Mouse (Mus musculus) embryonic facial prominence, embryonic 13.5 days (tissue): ENCODE measurements around the gene Eif5. TPM values are rescaled to one million over a fixed set of nuclear protein-coding genes. Genes with fewer than 3 reads are reported as not detected.
A peak's percentile ranks its signal among the peaks of the same experiment; 100 is the strongest.

Source experiments
- ATAC-seq: fragments of 200-750 bp; cut with Nextera tagmentation; 2 replicates; pipeline ENCODE4 v1.8.0; 2017; ENCODE audit warnings: low read depth; ENCODE audit not compliant: insufficient number of reproducible peaks, insufficient read depth, low FRiP score, low TSS enrichment
- H3K27ac ChIP-seq: fragments of 300-500 bp; sonication (generic); 2 replicates; pipeline ENCODE4 v1.5.1; 2015; ENCODE audit warnings: moderate library complexity, mild to moderate bottlenecking, inconsistent platforms
- H3K27me3 ChIP-seq: fragments of 300-500 bp; sonication (generic); 2 replicates; pipeline ENCODE4 v1.6.1; 2015; ENCODE audit warnings: mild to moderate bottlenecking, inconsistent platforms
- H3K36me3 ChIP-seq: fragments of 300-500 bp; sonication (generic); 2 replicates; pipeline ENCODE4 v1.6.1; 2015; ENCODE audit warnings: mild to moderate bottlenecking, inconsistent platforms
- H3K4me1 ChIP-seq: fragments of 300-500 bp; sonication (generic); 2 replicates; pipeline ENCODE4 v1.6.1; 2015; ENCODE audit warnings: inconsistent platforms
- H3K4me2 ChIP-seq: fragments of 300-500 bp; sonication (generic); 2 replicates; pipeline ENCODE4 v1.6.1; 2015; ENCODE audit warnings: moderate library complexity, mild to moderate bottlenecking, inconsistent platforms
- H3K4me3 ChIP-seq: fragments of 300-500 bp; sonication (generic); 2 replicates; pipeline ENCODE4 v1.5.1; 2015; ENCODE audit warnings: mild to moderate bottlenecking, inconsistent platforms
- H3K9ac ChIP-seq: fragments of 300-500 bp; sonication (generic); 2 replicates; pipeline ENCODE4 v1.6.1; 2015; ENCODE audit warnings: mild to moderate bottlenecking, inconsistent platforms
- H3K9me3 ChIP-seq: fragments of 300-500 bp; sonication (generic); 2 replicates; pipeline ENCODE4 v1.6.1; 2016; ENCODE audit warnings: inconsistent platforms
- WGBS: fragments of 180-500 bp; shearing (Covaris S2); methylation state at CpG from one replicate; pipeline ENCODE4 v1.1.7; 2015; ENCODE audit warnings: mixed read lengths; 5-methylcytosine and 5-hydroxymethylcytosine counted together
- polyA plus RNA-seq: library from polyadenylated mRNA; unstranded; fragments of >200 nt; fragmentation: Nextera tagmentation; extraction: Ambion mirVana; gene quantifications from 2 replicates; pipeline ENCODE4 v1.2.1, GENCODE M21; 2015

The Eif5 gene
- polyA plus RNA-seq, 1 experiment from 2014 or later, result 586 TPM

DNA sequence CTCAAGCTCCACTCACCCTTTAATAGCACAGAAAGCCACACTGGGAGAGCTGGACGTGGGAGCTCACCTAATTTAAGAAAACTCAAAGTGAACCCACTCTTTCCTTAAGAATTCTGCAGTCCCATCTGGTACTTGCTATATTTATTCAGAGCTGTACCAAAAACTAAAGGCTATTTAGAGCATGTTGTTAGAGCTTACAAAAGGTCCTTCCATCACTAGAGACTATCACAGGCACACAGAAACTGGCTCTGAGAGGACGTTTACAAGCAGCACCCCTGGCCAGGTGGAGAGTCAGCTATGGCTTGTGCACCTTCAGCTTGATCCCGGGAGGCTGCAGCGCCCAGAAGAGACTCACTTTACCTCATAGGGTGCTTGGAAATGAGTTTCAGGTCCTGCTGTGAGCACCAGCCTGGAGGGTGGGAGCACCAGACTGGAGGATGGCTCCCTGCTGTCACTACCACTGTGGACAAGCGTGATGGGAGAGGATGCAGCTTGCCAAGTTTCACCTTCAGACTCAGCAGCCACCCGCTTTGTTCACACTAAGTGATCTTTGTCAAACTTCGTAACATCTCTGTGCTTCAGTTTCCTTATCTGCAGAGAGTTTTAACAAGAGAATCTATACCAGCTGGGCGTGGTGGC, 10.1 kb upstream of the Eif5 start:
- no peak overlapping the region for H3K9ac ChIP-seq
- H3K27me3 ChIP-seq, result no peaks in the 10 kb centered on the region
- no peaks in the 10 kb centered on the region for H3K4me1 ChIP-seq
- no peak overlapping the region for H3K27ac ChIP-seq
- no peaks in the 10 kb centered on the region for H3K36me3 ChIP-seq
- no peak overlapping the region for H3K4me3 ChIP-seq
- ATAC-seq, result no peak
- no peak overlapping the region for H3K4me2 ChIP-seq
- peaks cover 4% of the 10 kb centered on the region for H3K9me3 ChIP-seq
- whole genome bisulfite sequencing, result 58% methylated on average over 8 of the region's 8 CpGs

DNA sequence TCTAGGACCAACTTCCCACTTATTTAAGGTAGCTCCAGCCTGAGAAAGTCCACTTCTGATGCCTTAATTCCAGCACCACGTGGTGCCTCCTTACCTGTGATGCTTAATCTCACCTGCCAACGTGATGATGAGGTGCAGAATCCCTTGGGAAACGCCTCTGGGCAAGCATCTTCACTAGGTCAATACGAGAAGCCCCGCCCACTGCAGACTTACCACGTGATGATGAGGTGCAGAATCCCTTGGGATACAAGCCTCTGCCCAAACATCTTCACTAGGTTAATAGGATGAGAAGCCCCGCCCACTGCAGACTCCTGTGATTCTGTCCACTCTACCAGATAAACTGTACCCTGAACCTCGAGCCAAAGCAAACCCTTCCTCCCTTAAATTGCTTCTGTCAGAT, 8.6 kb upstream of the Eif5 start:
- ATAC-seq, result no peak
- 22% methylated on average over 8 of the region's 8 CpGs for WGBS
- H3K36me3 ChIP-seq, result no peaks in the 10 kb centered on the region
- no peaks in the 10 kb centered on the region for H3K27me3 ChIP-seq
- no peak overlapping the region for H3K9ac ChIP-seq
- no peak overlapping the region for H3K4me2 ChIP-seq
- no peaks in the 10 kb centered on the region for H3K4me1 ChIP-seq
- no peak overlapping the region for H3K4me3 ChIP-seq
- H3K27ac ChIP-seq, result no peak overlapping the region
- no peaks in the 10 kb centered on the region for H3K9me3 ChIP-seq

- Histone ChIP-seq H3K27ac (no peak overlapping the region), H3K4me3 (no peak overlapping the region), H3K27me3 (no peaks in the 10 kb centered on the region), H3K9me3 (no peaks in the 10 kb centered on the region), H3K4me1 (peaks cover 10% of the 10 kb centered on the region), H3K9ac (no peak overlapping the region), H3K36me3 (no peaks in the 10 kb centered on the region), H3K4me2 (no peak overlapping the region)
- 61% methylated on average over 11 of the region's 11 CpGs for WGBS
- ATAC-seq, result no peak
Measured at GRCm38 (mm10) chr12:111533096-111533794, 4.6 kb upstream of the Eif5 start.

DNA sequence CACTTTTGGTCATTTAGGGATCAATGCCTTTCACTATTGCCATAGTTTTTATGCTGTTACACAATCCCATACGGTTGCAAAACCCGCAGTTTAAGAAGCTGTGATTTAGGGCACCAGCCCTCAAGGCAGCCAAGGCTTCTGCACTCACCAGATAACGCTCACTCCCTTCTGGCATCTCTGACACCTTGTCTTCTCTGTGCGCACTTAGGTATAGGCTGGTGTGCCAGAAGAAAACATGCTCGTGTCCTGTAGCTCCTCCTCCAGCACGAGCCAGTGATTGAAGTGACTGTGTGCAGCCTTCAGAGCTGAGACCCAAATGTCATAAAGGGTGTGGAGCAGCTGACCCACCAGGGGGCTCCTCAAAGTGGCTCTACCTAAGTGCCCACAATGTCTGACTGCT, 2.5 kb upstream of the Eif5 start:
- ATAC-seq, result no peak
- Histone ChIP-seq H3K27ac (no peak overlapping the region), H3K4me2 (no peak overlapping the region), H3K4me3 (no peak overlapping the region), H3K9me3 (no peaks in the 10 kb centered on the region), H3K27me3 (no peaks in the 10 kb centered on the region), H3K9ac (0 out of 2 replicates have a peak overlapping the region, but pooled peaks have one; percentile 28), H3K4me1 (peaks cover 22% of the 10 kb centered on the region), H3K36me3 (peaks cover 13% of the 10 kb centered on the region)
- WGBS, result 70% methylated on average over 6 of the region's 6 CpGs

GRCm38 (mm10) chr12:111535762-111536161, 2.1 kb upstream of the Eif5 start:
- no peak overlapping the region for H3K4me2 ChIP-seq
- ATAC-seq, result no peak
- H3K27ac ChIP-seq, result no peak overlapping the region
- peaks cover 27% of the 10 kb centered on the region for H3K4me1 ChIP-seq
- no peaks in the 10 kb centered on the region for H3K27me3 ChIP-seq
- no peak overlapping the region for H3K4me3 ChIP-seq
- H3K36me3 ChIP-seq, result peaks cover 18% of the 10 kb centered on the region
- no peaks in the 10 kb centered on the region for H3K9me3 ChIP-seq
- 88% methylated on average over 5 of the region's 5 CpGs for WGBS
- H3K9ac ChIP-seq, result 0 out of 2 replicates have a peak overlapping the region, but pooled peaks have one; percentile 28

DNA sequence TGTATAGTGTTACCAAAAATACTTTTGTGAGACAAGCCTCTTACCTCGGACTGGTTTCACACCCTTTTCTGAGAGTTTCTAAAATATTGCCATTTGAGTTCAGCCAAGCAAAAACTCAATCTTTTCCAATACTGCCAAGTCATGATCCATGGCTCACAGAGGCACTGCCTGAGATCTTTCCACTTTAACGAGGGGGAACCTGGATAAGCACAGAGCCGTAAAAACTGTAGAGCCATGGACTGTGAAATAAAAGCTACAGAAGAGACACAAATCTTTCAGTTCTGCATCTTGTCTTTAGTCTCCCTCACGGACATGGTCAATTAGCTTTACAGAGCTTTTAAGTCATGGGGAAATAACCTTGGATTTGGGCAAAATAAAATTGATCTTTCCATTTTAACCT, 1.1 kb upstream of the Eif5 start:
- ATAC-seq, result no peak
- Histone ChIP-seq H3K4me1 (peaks cover 30% of the 10 kb centered on the region), H3K9ac (peak overlapping the region; percentile 97), H3K4me2 (peak overlapping the region; percentile 84), H3K9me3 (no peaks in the 10 kb centered on the region), H3K27me3 (no peaks in the 10 kb centered on the region), H3K4me3 (peak overlapping the region; percentile 96), H3K27ac (no peak overlapping the region; the same call in 1 of the 2 replicates), H3K36me3 (peaks cover 27% of the 10 kb centered on the region)
- WGBS, result 50% methylated on average over 4 of the region's 4 CpGs

GRCm38 (mm10) chr12:111537341-111537740, 475 bp upstream of the Eif5 start:
- under 1% methylated on average over 22 of the region's 22 CpGs for WGBS
- Histone ChIP-seq H3K27ac (peak overlapping the region; percentile 92), H3K4me2 (peak overlapping the region; percentile 84), H3K36me3 (peaks cover 32% of the 10 kb centered on the region), H3K9ac (peak overlapping the region; percentile 97), H3K9me3 (no peaks in the 10 kb centered on the region), H3K4me3 (peak overlapping the region; percentile 96), H3K27me3 (no peaks in the 10 kb centered on the region), H3K4me1 (peaks cover 30% of the 10 kb centered on the region)
- ATAC-seq, result peak; percentile 23; the same call in 1 of the 2 replicates

- Histone ChIP-seq H3K4me2 (peak overlapping the region; percentile 84), H3K27me3 (no peaks in the 10 kb centered on the region), H3K9me3 (no peaks in the 10 kb centered on the region), H3K27ac (peak overlapping the region; percentile 96), H3K36me3 (peaks cover 44% of the 10 kb centered on the region), H3K4me1 (peaks cover 30% of the 10 kb centered on the region), H3K9ac (peak overlapping the region; percentile 98), H3K4me3 (peak overlapping the region; percentile 96)
- peak; percentile 49 for ATAC-seq
- under 1% methylated on average over 100 of the region's 111 CpGs for WGBS
Measured at GRCm38 (mm10) chr12:111538292-111539040, 650 bp downstream of the Eif5 start.

GRCm38 (mm10) chr12:111539041-111539345, 1.2 kb downstream of the Eif5 start:
- H3K27me3 ChIP-seq, result no peaks in the 10 kb centered on the region
- peak overlapping the region; percentile 98 for H3K9ac ChIP-seq
- peaks cover 49% of the 10 kb centered on the region for H3K36me3 ChIP-seq
- ATAC-seq, result no peak
- peak overlapping the region; percentile 96 for H3K4me3 ChIP-seq
- H3K27ac ChIP-seq, result peak overlapping the region; percentile 96
- H3K4me2 ChIP-seq, result peak overlapping the region; percentile 84
- 2% methylated on average over 18 of the region's 18 CpGs for WGBS
- H3K9me3 ChIP-seq, result no peaks in the 10 kb centered on the region
- peaks cover 30% of the 10 kb centered on the region for H3K4me1 ChIP-seq

GRCm38 (mm10) chr12:111547070-111547469, 9.3 kb downstream of the Eif5 start:
- H3K36me3 ChIP-seq, result peaks cover 50% of the 10 kb centered on the region

DNA sequence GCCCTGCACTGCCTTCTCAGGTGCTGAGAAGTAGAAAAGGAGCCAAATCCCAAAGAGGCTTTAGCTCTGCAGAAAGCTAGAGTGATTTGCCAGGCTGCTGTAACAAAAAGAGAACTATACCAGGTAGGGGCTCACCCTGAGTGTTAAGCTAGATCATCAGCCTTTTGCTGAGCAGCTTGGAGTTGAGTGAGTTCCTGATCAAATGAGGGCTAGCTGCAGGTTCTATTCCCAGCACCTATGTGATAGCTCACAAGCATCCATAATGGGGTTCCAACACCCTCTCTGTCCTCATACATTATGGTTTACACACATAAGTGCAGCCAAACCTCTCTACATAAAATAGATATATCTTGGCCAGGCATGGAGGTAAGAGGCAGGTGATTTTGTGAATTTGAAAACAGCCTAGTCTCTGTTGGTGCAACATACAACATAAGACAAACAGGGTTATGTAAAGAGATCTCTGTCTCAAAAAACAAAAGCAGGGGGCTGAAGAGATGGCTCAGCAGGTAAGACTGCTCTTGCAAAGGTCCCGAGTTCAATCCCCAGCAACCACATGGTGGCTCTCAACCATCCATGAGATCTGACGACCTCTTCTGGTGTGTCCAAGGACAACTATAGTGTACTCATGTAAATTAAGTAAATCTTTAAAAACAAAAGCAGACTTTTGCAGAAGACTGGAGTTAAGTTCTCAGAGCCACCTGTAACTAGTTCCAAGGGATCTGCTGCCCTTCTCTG, 10.9 kb downstream of the Eif5 start:
- no peaks in the 10 kb centered on the region for H3K4me1 ChIP-seq
- WGBS, result 61% methylated on average over 2 of the region's 2 CpGs
- H3K27me3 ChIP-seq, result no peaks in the 10 kb centered on the region
- no peaks in the 10 kb centered on the region for H3K9me3 ChIP-seq
- H3K4me2 ChIP-seq, result no peak overlapping the region
- ATAC-seq, result no peak
- H3K27ac ChIP-seq, result 0 out of 2 replicates have a peak overlapping the region, but pooled peaks have one; percentile 4
- no peak overlapping the region for H3K9ac ChIP-seq
- no peak overlapping the region for H3K4me3 ChIP-seq
- peaks cover 33% of the 10 kb centered on the region for H3K36me3 ChIP-seq

More at GRCm38 (mm10) chr12:111547070-111547469, 9.3 kb downstream of the Eif5 start:
- Histone ChIP-seq H3K4me3 (no peak overlapping the region), H3K4me2 (no peak overlapping the region), H3K9ac (no peak overlapping the region), H3K4me1 (no peaks in the 10 kb centered on the region), H3K9me3 (no peaks in the 10 kb centered on the region), H3K27ac (no peak overlapping the region), H3K27me3 (no peaks in the 10 kb centered on the region)
- no peak for ATAC-seq
- 92% methylated on average over 3 of the region's 3 CpGs for WGBS
